Mouse (Mus musculus): ENCODE measurements around the gene Slc23a2.

GRCm38 (mm10) chr2:132190602-132191161, 45.8 kb upstream of the Slc23a2 start:
- TF ChIP-seq CTCF (IDR thresholded peaks at IDR 0.05; ENCODE audit: low read depth): no peak
- TF ChIP-seq EP300 (optimal IDR thresholded peaks at IDR 0.05): no peak

Data from stomach, postnatal 0 days (tissue).